Comparison of ENCODE assay signal across 26 mouse cellular contexts in the genomic region with DNA sequence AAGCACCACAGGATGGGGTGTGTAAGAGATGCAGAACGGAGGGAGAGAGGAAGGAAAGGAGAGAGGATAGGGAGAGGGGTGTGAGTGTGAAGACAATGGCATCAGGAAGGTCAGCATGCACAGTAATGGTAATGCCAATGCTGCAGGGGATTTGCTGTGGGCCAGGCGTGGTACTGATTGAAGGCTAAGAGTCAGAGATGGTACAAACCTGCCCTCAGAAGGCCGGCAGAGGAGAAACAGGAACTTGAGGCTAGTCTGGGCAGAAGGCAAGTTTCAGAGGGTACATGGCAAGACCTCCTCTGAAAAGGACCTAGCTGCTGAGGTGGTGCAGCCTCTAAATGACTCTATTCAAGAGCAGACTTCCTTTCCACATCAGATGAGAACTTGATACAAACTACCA. TPM values are rescaled to one million over a fixed set of nuclear protein-coding genes. Genes with fewer than 3 reads are reported as not detected.
"Had no signal": no experiment of that assay in that cellular context is flagged by ENCODE, and none has a peak within 500 bp of the region (broad histone marks: within the 10 kb centered on the region; RNA-seq: fewer than 3 reads in every experiment).

No protein-coding gene starts in this region.

- H3K27ac ChIP-seq: heart, embryonic 10.5 days; hindbrain, embryonic 10.5 days; hindbrain, embryonic 12.5 days; hindbrain, embryonic 14.5 days; intestine, embryonic 15.5 days; limb, embryonic 10.5 days; limb, embryonic 12.5 days had no signal

- H3K36me3 ChIP-seq: intestine, embryonic 15.5 days had no signal

- DNase-seq: forebrain, postnatal 0 days; gastrocnemius, postnatal 14 days; gastrocnemius, postnatal 36 days; heart, postnatal 10 days; heart, postnatal 4 days; kidney, adult 18-20 months; kidney, adult 8-10 months; kidney, postnatal 10 days; kidney, postnatal 36 days; layer of hippocampus, adult 9-11 months; layer of hippocampus, postnatal 36 days; liver had no signal

- H3K4me3 ChIP-seq: heart, embryonic 10.5 days; heart, embryonic 12.5 days; hindbrain, embryonic 10.5 days; hindbrain, embryonic 12.5 days; intestine, embryonic 15.5 days; limb, embryonic 10.5 days; limb, embryonic 12.5 days had no signal

- H3K9ac ChIP-seq: forebrain, postnatal 0 days; heart, embryonic 12.5 days; hindbrain, embryonic 12.5 days; hindbrain, embryonic 14.5 days; intestine, embryonic 15.5 days; limb, embryonic 12.5 days had no signal

- H3K4me1 ChIP-seq: heart, embryonic 10.5 days; intestine, embryonic 15.5 days had no signal

- H3K9me3 ChIP-seq: heart, embryonic 10.5 days; heart, embryonic 12.5 days; hindbrain, embryonic 10.5 days; intestine, embryonic 15.5 days; limb, embryonic 10.5 days; limb, embryonic 12.5 days had no signal

- H3K27me3 ChIP-seq: heart, embryonic 12.5 days; hindbrain, embryonic 12.5 days; intestine, embryonic 15.5 days; limb, embryonic 12.5 days had no signal

RNA-seq across cellular contexts. Expression of gene Kctd4, which starts 49.8 kb away (rescaled TPM):
- total RNA-seq: gastrocnemius, adult 18-20 months; gastrocnemius, adult 8-10 months; gastrocnemius, postnatal 14 days; gastrocnemius, postnatal 36 days; heart, adult 8-10 months; heart, postnatal 10 days; heart, postnatal 25 days; heart, postnatal 4 days had no signal
- polyA plus RNA-seq: gonadal fat pad, adult 2 months; large intestine, adult 2 months had no signal
